Mouse (Mus musculus): ENCODE measurements around the gene Hoxb8. TPM values are rescaled to one million over a fixed set of nuclear protein-coding genes. Genes with fewer than 3 reads are reported as not detected.

The Hoxb8 gene
- polyA plus RNA-seq, 1 experiment from 2014 or later, result 1.0 TPM

- no peak for TF ChIP-seq CTCF (IDR thresholded peaks at IDR 0.05; ENCODE audit: low read depth)
- peaks cover 100% of the 10 kb centered on the region for H3K27me3 ChIP-seq (replicated peaks; ENCODE audit: control insufficient read depth, insufficient read depth, low read length)
- under 1% methylated on average over 56 of the region's 58 CpGs for WGBS
Observed at GRCm38 (mm10) chr11:96272024-96272921, 9.4 kb upstream of the Hoxb8 start.

DNA sequence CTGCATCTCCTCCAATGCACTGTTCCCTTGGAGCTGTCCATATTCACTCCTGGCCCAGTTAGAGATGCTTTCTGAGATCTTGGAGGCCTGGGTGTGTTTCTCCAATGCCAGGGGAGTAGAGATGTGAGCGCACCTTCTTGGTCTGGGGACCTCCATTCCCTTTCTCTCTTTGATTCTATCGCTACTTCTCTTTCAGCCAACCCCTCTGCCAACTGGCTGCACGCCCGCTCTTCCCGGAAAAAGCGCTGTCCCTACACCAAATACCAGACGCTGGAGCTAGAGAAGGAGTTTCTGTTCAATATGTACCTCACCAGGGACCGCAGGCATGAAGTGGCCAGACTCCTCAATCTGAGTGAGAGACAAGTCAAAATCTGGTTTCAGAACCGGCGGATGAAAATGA is 7.3 kb upstream of the Hoxb8 start:
- TF ChIP-seq CTCF (IDR thresholded peaks at IDR 0.05; ENCODE audit: low read depth), result no peak
- 15% methylated on average over 10 of the region's 10 CpGs for WGBS
- no peak for ATAC-seq
- H3K27ac ChIP-seq (ENCODE audit: low read depth, low read length), result no peak overlapping the region
- no peaks in the 10 kb centered on the region for H3K36me3 ChIP-seq (ENCODE audit: control insufficient read depth, insufficient read depth)
- no peak overlapping the region for H3K4me2 ChIP-seq (replicated peaks; ENCODE audit: low read depth)
- no peak overlapping the region for H3K4me3 ChIP-seq (ENCODE audit: low read depth, low read length)
- H3K27me3 ChIP-seq (replicated peaks; ENCODE audit: control insufficient read depth, insufficient read depth, low read length), result peaks cover 99% of the 10 kb centered on the region
- H3K4me1 ChIP-seq (replicated peaks; ENCODE audit: control insufficient read depth, insufficient read depth, low read length), result no peaks in the 10 kb centered on the region; the same call in 1 of the 2 replicates
- H3K9me3 ChIP-seq (ENCODE audit: control insufficient read depth), result no peaks in the 10 kb centered on the region
- H3K9ac ChIP-seq (ENCODE audit: low read depth, low read length), result no peak overlapping the region

More at GRCm38 (mm10) chr11:96272024-96272921, 9.4 kb upstream of the Hoxb8 start:
- Histone ChIP-seq H3K9ac (ENCODE audit: low read depth, low read length) (0 out of 2 replicates have a peak overlapping the region, but pooled peaks have one; percentile 22), H3K9me3 (ENCODE audit: control insufficient read depth) (no peaks in the 10 kb centered on the region), H3K36me3 (ENCODE audit: control insufficient read depth, insufficient read depth) (no peaks in the 10 kb centered on the region), H3K27ac (ENCODE audit: low read depth, low read length) (no peak overlapping the region), H3K4me2 (replicated peaks; ENCODE audit: low read depth) (peak overlapping the region; percentile 56), H3K4me3 (ENCODE audit: low read depth, low read length) (peak overlapping the region; percentile 41), H3K4me1 (replicated peaks; ENCODE audit: control insufficient read depth, insufficient read depth, low read length) (no peaks in the 10 kb centered on the region; the same call in 1 of the 2 replicates)
- no peak for ATAC-seq

DNA sequence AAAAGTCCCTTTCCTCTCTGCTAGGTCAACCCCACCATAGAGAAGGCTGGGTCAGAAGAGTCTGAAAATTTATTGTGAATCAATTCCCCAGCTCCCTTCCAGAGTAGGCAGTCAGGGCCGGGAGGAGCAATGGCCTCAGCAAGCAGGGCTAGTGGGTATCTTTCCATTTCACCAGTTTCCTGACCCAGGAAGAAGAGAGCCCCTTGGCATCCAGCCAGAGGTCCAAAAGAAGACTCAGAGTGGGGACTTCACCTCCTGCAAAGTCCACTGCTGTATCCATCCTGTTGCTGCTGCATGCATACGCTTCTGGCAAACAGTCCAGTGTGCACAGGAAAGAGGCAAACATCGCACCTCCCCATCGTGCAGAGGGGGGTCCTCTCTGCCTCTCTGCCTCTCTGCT is 5.8 kb upstream of the Hoxb8 start:
- H3K27me3 ChIP-seq (replicated peaks; ENCODE audit: control insufficient read depth, insufficient read depth, low read length), result peaks cover 98% of the 10 kb centered on the region
- H3K4me3 ChIP-seq (ENCODE audit: low read depth, low read length), result no peak overlapping the region
- H3K36me3 ChIP-seq (ENCODE audit: control insufficient read depth, insufficient read depth), result no peaks in the 10 kb centered on the region
- no peak overlapping the region for H3K27ac ChIP-seq (ENCODE audit: low read depth, low read length)
- ATAC-seq, result no peak
- H3K9me3 ChIP-seq (ENCODE audit: control insufficient read depth), result no peaks in the 10 kb centered on the region
- H3K4me2 ChIP-seq (replicated peaks; ENCODE audit: low read depth), result no peak overlapping the region
- H3K4me1 ChIP-seq (replicated peaks; ENCODE audit: control insufficient read depth, insufficient read depth, low read length), result no peaks in the 10 kb centered on the region; the same call in 1 of the 2 replicates
- 28% methylated on average over 4 of the region's 4 CpGs for WGBS
- no peak overlapping the region for H3K9ac ChIP-seq (ENCODE audit: low read depth, low read length)
- no peak for TF ChIP-seq CTCF (IDR thresholded peaks at IDR 0.05; ENCODE audit: low read depth)

GRCm38 (mm10) chr11:96277151-96278044 is 4.3 kb upstream of the Hoxb8 start:
- Histone ChIP-seq H3K4me2 (replicated peaks; ENCODE audit: low read depth) (peak overlapping the region; percentile 44), H3K9me3 (ENCODE audit: control insufficient read depth) (no peaks in the 10 kb centered on the region), H3K4me1 (replicated peaks; ENCODE audit: control insufficient read depth, insufficient read depth, low read length) (no peaks in the 10 kb centered on the region), H3K4me3 (ENCODE audit: low read depth, low read length) (no peak overlapping the region; the same call in none of the 2 replicates), H3K36me3 (ENCODE audit: control insufficient read depth, insufficient read depth) (no peaks in the 10 kb centered on the region), H3K9ac (ENCODE audit: low read depth, low read length) (no peak overlapping the region), H3K27me3 (replicated peaks; ENCODE audit: control insufficient read depth, insufficient read depth, low read length) (peaks cover 91% of the 10 kb centered on the region), H3K27ac (ENCODE audit: low read depth, low read length) (no peak overlapping the region)
- no peak for TF ChIP-seq CTCF (IDR thresholded peaks at IDR 0.05; ENCODE audit: low read depth)
- 5% methylated on average over 35 of the region's 35 CpGs for WGBS
- 0 out of 2 replicates have a peak, but pooled peaks have one; percentile 6 for ATAC-seq

DNA sequence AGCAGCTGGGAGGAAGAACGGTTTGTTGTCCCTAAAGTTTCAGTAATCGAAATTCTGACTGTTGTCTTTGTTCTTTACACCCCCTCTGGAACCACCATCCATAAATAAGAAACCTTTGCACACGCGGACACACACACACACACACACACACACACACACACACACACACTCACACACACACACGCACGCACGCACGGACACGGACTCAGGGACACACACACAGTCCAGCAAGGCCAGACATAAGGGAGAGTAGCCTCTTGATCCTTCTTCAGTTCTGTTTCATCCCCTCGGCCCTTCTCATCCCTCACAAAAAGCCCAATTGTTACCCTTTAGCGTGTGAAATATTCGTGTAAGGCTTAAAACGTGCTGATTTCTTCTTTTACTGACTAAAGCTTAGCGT is 3.4 kb upstream of the Hoxb8 start:
- no peak for TF ChIP-seq CTCF (IDR thresholded peaks at IDR 0.05; ENCODE audit: low read depth)
- H3K4me3 ChIP-seq (ENCODE audit: low read depth, low read length), result peak overlapping the region; percentile 9; the same call in 1 of the 2 replicates
- 19% methylated on average over 14 of the region's 14 CpGs for WGBS

DNA sequence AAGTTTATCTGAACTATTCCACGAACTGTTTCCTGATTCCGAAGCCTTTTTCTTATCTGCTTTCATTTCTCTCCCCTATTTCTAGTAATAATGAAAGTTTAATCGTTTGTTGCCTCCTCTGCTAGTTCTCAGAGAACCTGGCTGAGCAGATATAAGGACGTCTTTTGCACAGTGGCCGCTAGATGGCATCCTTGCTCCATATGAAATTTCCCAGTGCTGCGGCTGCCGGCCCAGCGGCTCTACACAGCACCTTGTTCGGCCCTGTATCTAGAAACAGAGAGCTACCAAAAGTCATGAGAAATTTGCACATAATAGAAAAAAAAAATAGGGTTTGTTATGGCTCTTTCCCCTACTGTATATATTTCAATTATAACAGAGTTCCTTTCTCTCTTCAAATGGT is 2.9 kb upstream of the Hoxb8 start:
- H3K36me3 ChIP-seq (ENCODE audit: control insufficient read depth, insufficient read depth), result no peaks in the 10 kb centered on the region
- H3K4me1 ChIP-seq (replicated peaks; ENCODE audit: control insufficient read depth, insufficient read depth, low read length), result no peaks in the 10 kb centered on the region
- H3K9me3 ChIP-seq (ENCODE audit: control insufficient read depth), result no peaks in the 10 kb centered on the region
- ATAC-seq, result peak; percentile 61
- H3K4me3 ChIP-seq (ENCODE audit: low read depth, low read length), result 0 out of 2 replicates have a peak overlapping the region, but pooled peaks have one; percentile 9
- under 1% methylated on average over 9 of the region's 9 CpGs for WGBS
- TF ChIP-seq CTCF (IDR thresholded peaks at IDR 0.05; ENCODE audit: low read depth), result peak; percentile 92
- H3K4me2 ChIP-seq (replicated peaks; ENCODE audit: low read depth), result peak overlapping the region; percentile 45; the same call in 1 of the 2 replicates
- no peak overlapping the region for H3K9ac ChIP-seq (ENCODE audit: low read depth, low read length)
- H3K27ac ChIP-seq (ENCODE audit: low read depth, low read length), result no peak overlapping the region
- H3K27me3 ChIP-seq (replicated peaks; ENCODE audit: control insufficient read depth, insufficient read depth, low read length), result peaks cover 82% of the 10 kb centered on the region

More for the DNA sequence above, 3.4 kb upstream of the Hoxb8 start:
- Histone ChIP-seq H3K9me3 (ENCODE audit: control insufficient read depth) (no peaks in the 10 kb centered on the region), H3K27me3 (replicated peaks; ENCODE audit: control insufficient read depth, insufficient read depth, low read length) (peaks cover 82% of the 10 kb centered on the region), H3K27ac (ENCODE audit: low read depth, low read length) (no peak overlapping the region), H3K4me1 (replicated peaks; ENCODE audit: control insufficient read depth, insufficient read depth, low read length) (no peaks in the 10 kb centered on the region), H3K9ac (ENCODE audit: low read depth, low read length) (no peak overlapping the region), H3K36me3 (ENCODE audit: control insufficient read depth, insufficient read depth) (no peaks in the 10 kb centered on the region), H3K4me2 (replicated peaks; ENCODE audit: low read depth) (peak overlapping the region; percentile 45)
- ATAC-seq, result no peak

All from intestine, postnatal 0 days (tissue).